Comparison of ENCODE assay signal across 13 mouse cellular contexts in the genomic region with DNA sequence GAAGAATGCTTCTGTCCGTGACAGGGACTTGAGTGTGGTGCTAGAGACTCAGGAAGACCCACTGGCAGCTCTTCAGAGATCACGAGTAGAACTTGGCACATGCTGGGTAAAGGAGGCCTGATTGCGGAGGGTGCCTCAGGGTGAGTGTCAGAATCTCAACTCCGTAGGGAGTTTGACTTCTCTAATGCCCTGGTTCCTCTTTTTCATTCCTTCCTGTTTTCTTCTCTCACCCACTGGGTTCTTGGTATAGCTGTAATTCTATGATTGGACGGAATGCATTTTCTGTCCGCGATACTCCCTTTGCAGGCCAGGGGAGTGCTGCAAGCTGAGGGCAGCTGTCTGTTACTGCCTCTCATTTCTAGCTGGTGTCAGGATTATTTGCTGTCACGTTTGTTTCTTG. TPM values are rescaled to one million over a fixed set of nuclear protein-coding genes. Genes with fewer than 3 reads are reported as not detected.
DNase-seq lines count a peak whose midpoint lies in the region; ATAC-seq and TF ChIP-seq lines count a peak whose summit lies in the region.
"Had no signal": no experiment of that assay in that cellular context is flagged by ENCODE, and none has a peak within 500 bp of the region (broad histone marks: within the 10 kb centered on the region; RNA-seq: fewer than 3 reads in every experiment).

A gene (plus strand): TSS at position 115 of the 400 bp plus-strand sequence.

- peak within 1 kb of the TSS; percentile 80 for H3K27ac ChIP-seq in brown adipose tissue, adult 24 weeks (replicated peaks; ENCODE audit: low read depth, low read length)
- H3K27ac ChIP-seq in liver, embryonic 15.5 days (replicated peaks), result no peak within 1 kb of the TSS
- no peak within 1 kb of the TSS for H3K27ac ChIP-seq in midbrain, embryonic 14.5 days (replicated peaks; ENCODE audit: low read depth, low read length)
- no peak within 1 kb of the TSS for H3K27ac ChIP-seq in midbrain, embryonic 11.5 days (ENCODE audit: low read depth, low read length)
- no peak within 1 kb of the TSS for H3K27ac ChIP-seq in thymus, adult 2 months (ENCODE audit: control insufficient read depth, insufficient read depth, low read length)
- H3K27ac ChIP-seq: lung, embryonic 15.5 days had no signal

- no peak for TF ChIP-seq CTCF in thymus, adult 2 months (IDR thresholded peaks at IDR 0.05; ENCODE audit: borderline replicate concordance, control insufficient read depth, extremely low read depth, insufficient read depth, low read length, poor library complexity)

- peak within 1 kb of the TSS; percentile 39 for H3K4me3 ChIP-seq in brown adipose tissue, adult 24 weeks (ENCODE audit: insufficient read depth, low read depth, low read length)
- H3K4me3 ChIP-seq in liver, embryonic 15.5 days (replicated peaks), result no peak within 1 kb of the TSS
- no peak within 1 kb of the TSS for H3K4me3 ChIP-seq in midbrain, embryonic 14.5 days (replicated peaks; ENCODE audit: low read depth, low read length)
- no peak within 1 kb of the TSS for H3K4me3 ChIP-seq in midbrain, embryonic 11.5 days (ENCODE audit: low read depth, low read length)
- H3K4me3 ChIP-seq in thymus, adult 2 months (ENCODE audit: control insufficient read depth, insufficient read depth, low read length), result no peak within 1 kb of the TSS
- H3K4me3 ChIP-seq: erythroblast, embryonic 14.5 days; lung, embryonic 15.5 days had no signal

- no peak within 1 kb of the TSS for H3K9ac ChIP-seq in liver, embryonic 15.5 days
- no peak within 1 kb of the TSS for H3K9ac ChIP-seq in midbrain, embryonic 14.5 days (replicated peaks; ENCODE audit: low read length)
- H3K9ac ChIP-seq in midbrain, embryonic 11.5 days (ENCODE audit: low read length), result no peak within 1 kb of the TSS
- H3K9ac ChIP-seq: lung, embryonic 15.5 days had no signal

- peak; percentile 42; the same call in 1 of the 2 replicates for ATAC-seq in liver, embryonic 15.5 days (ENCODE audit: insufficient read depth)
- peak; percentile 93 for ATAC-seq in monocyte, adult 5-6 weeks (replicated peaks; ENCODE audit: insufficient number of reproducible peaks, low FRiP score, low TSS enrichment, poor library complexity, severe bottlenecking)
- ATAC-seq in midbrain, embryonic 14.5 days (ENCODE audit: low FRiP score, low TSS enrichment), result no peak
- no peak for ATAC-seq in midbrain, embryonic 11.5 days (ENCODE audit: low FRiP score)

- no peaks in the 10 kb centered on the region for H3K27me3 ChIP-seq in liver, embryonic 15.5 days
- no peaks in the 10 kb centered on the region for H3K27me3 ChIP-seq in midbrain, embryonic 14.5 days (ENCODE audit: control insufficient read depth, insufficient read depth, low read length)
- H3K27me3 ChIP-seq in midbrain, embryonic 11.5 days (ENCODE audit: control insufficient read depth, insufficient read depth, low read length), result no peaks in the 10 kb centered on the region
- no peaks in the 10 kb centered on the region for H3K27me3 ChIP-seq in thymus, adult 2 months (ENCODE audit: control insufficient read depth, insufficient read depth, low read length)
- H3K27me3 ChIP-seq: lung, embryonic 15.5 days had no signal

- no peaks in the 10 kb centered on the region for H3K36me3 ChIP-seq in liver, embryonic 15.5 days (replicated peaks)
- no peaks in the 10 kb centered on the region for H3K36me3 ChIP-seq in midbrain, embryonic 14.5 days (ENCODE audit: control insufficient read depth, insufficient read depth, low read length)
- no peaks in the 10 kb centered on the region for H3K36me3 ChIP-seq in midbrain, embryonic 11.5 days (ENCODE audit: control insufficient read depth, insufficient read depth, low read length)
- H3K36me3 ChIP-seq in thymus, adult 2 months (ENCODE audit: control insufficient read depth, insufficient read depth, low read length), result no peaks in the 10 kb centered on the region
- H3K36me3 ChIP-seq: lung, embryonic 15.5 days had no signal

- no peaks in the 10 kb centered on the region for H3K4me1 ChIP-seq in brown adipose tissue, adult 24 weeks (ENCODE audit: control insufficient read depth, insufficient read depth, insufficient read length, low read length)
- no peaks in the 10 kb centered on the region for H3K4me1 ChIP-seq in liver, embryonic 15.5 days (replicated peaks)
- H3K4me1 ChIP-seq in midbrain, embryonic 14.5 days (ENCODE audit: control insufficient read depth, insufficient read depth, low read length), result no peaks in the 10 kb centered on the region
- no peaks in the 10 kb centered on the region for H3K4me1 ChIP-seq in midbrain, embryonic 11.5 days (ENCODE audit: control insufficient read depth, insufficient read depth, low read length)
- H3K4me1 ChIP-seq in thymus, adult 2 months (replicated peaks; ENCODE audit: control insufficient read depth, insufficient read depth, low read length), result no peaks in the 10 kb centered on the region
- H3K4me1 ChIP-seq: lung, embryonic 15.5 days had no signal

- DNase-seq in kidney, adult 9 months, result peak; percentile 7
- no peak for DNase-seq in kidney, adult 18-20 months
- DNase-seq in midbrain, embryonic 14.5 days, result no peak
- no peak for DNase-seq in midbrain, embryonic 11.5 days (ENCODE audit: low spot score, missing footprints)
- no peak for DNase-seq in thymus, adult 2 months
- DNase-seq: kidney, adult 11 months; right cerebral cortex, postnatal 25 days; thymus, postnatal 36 days had no signal

- H3K9me3 ChIP-seq in liver, embryonic 15.5 days (replicated peaks), result no peaks in the 10 kb centered on the region
- H3K9me3 ChIP-seq in midbrain, embryonic 14.5 days (ENCODE audit: control insufficient read depth, low read length), result no peaks in the 10 kb centered on the region
- H3K9me3 ChIP-seq in midbrain, embryonic 11.5 days (ENCODE audit: control insufficient read depth, low read length), result no peaks in the 10 kb centered on the region; the same call in 1 of the 2 replicates
- H3K9me3 ChIP-seq: lung, embryonic 15.5 days had no signal

- no peak for TF ChIP-seq POLR2A in thymus, adult 2 months (IDR thresholded peaks at IDR 0.05; ENCODE audit: control insufficient read depth, extremely low read depth, insufficient read depth, low read length, poor library complexity)

- WGBS in liver, embryonic 15.5 days (ENCODE audit: insufficient replicate concordance), result 42% methylated on average over 8 of the region's 8 CpGs
- 88% methylated on average over 8 of the region's 8 CpGs for WGBS in midbrain, embryonic 14.5 days
- WGBS in midbrain, embryonic 11.5 days, result 85% methylated on average over 8 of the region's 8 CpGs
- 22% methylated on average over 8 of the region's 8 CpGs for WGBS in thymus, adult 2 months

- H3K4me2 ChIP-seq in liver, embryonic 15.5 days, result no peak within 1 kb of the TSS
- H3K4me2 ChIP-seq in midbrain, embryonic 14.5 days (ENCODE audit: low read length), result no peak within 1 kb of the TSS
- no peak within 1 kb of the TSS for H3K4me2 ChIP-seq in midbrain, embryonic 11.5 days
- H3K4me2 ChIP-seq: lung, embryonic 15.5 days had no signal

RNA-seq across cellular contexts. Expression of the gene that starts here (rescaled TPM):
- polyA plus RNA-seq in brown adipose tissue, adult 24 weeks (2012; ENCODE audit: insufficient read depth, insufficient read length, missing spikeins), result 4.0 and 5.1 TPM in 2 replicates
- 7.0 and 7.6 TPM in 2 replicates for polyA plus RNA-seq in liver, embryonic 15.5 days (2015; fragmentation: Nextera tagmentation; extraction: Ambion mirVana)
- total RNA-seq in monocyte, adult 5-6 weeks (2017), result 388 to 868 TPM (median 791 TPM) in 3 replicates
- polyA plus RNA-seq in midbrain, embryonic 14.5 days (2014; fragmentation: Nextera tagmentation; extraction: Ambion mirVana), result 1.5 TPM in 1 of 2 replicates, not detected in the other
- 0.83 and 1.2 TPM in 2 replicates for polyA plus RNA-seq in midbrain, embryonic 11.5 days (2014; fragmentation: Nextera tagmentation; extraction: Ambion mirVana)
- polyA plus RNA-seq in thymus, adult 2 months (2012; rRNA removed), result 0.82 and 2.8 TPM in 2 replicates
- polyA plus RNA-seq: erythroblast, embryonic 14.5 days had no signal

Comparison
In these comparisons a context has a peak if more than half of its experiments do, and no peak if none do; other contexts are left out.
1. ATAC-seq: peak in liver, embryonic 15.5 days (single experiment) and monocyte, adult 5-6 weeks (single experiment); none in midbrain, embryonic 14.5 days (single experiment) and midbrain, embryonic 11.5 days (single experiment).